Mouse (Mus musculus) retina, postnatal 7 days (tissue): ENCODE measurements at regions not wholly inside any gene's neighbourhood (a gene's known extent, or its start where the extent isn't known, plus 50 kb on each side); places are given as distances from the start of the nearest gene placed in this dataset.

ENCODE experiments used
- DNase-seq: peaks from one replicate; pipeline ENCODE4 v3.0.0-alpha.2; 2012; ENCODE audit warnings: low read depth, low spot score

GRCm38 (mm10) chr5:33548800-33549199 is 80.6 kb downstream of the Fam53a start:
- DNase-seq, result no peak

- peak; percentile 52 for DNase-seq
Measured at GRCm38 (mm10) chr5:33543372-33543771, 86.1 kb downstream of the Fam53a start.

GRCm38 (mm10) chr5:33542643-33543042 is 86.8 kb downstream of the Fam53a start:
- no peak for DNase-seq

- no peak for DNase-seq
Measured at GRCm38 (mm10) chr5:33542000-33542554, 87.4 kb downstream of the Fam53a start.

GRCm38 (mm10) chr5:33540259-33540658 is 89.2 kb downstream of the Fam53a start:
- DNase-seq, result no peak

GRCm38 (mm10) chr5:33537429-33537828 is 92.0 kb downstream of the Fam53a start:
- DNase-seq, result no peak

- no peak for DNase-seq
Measured at GRCm38 (mm10) chr5:33537017-33537416, 92.4 kb downstream of the Fam53a start.

GRCm38 (mm10) chr5:33536261-33536660 is 93.2 kb downstream of the Fam53a start:
- DNase-seq, result no peak

- DNase-seq, result no peak
Measured at GRCm38 (mm10) chr5:33535145-33536010, 94.1 kb downstream of the Fam53a start.

- no peak for DNase-seq
Measured at GRCm38 (mm10) chr5:33534345-33534744, 95.1 kb downstream of the Fam53a start.

GRCm38 (mm10) chr5:33533185-33533584 is 96.2 kb downstream of the Fam53a start:
- no peak for DNase-seq

GRCm38 (mm10) chr5:33531263-33531662 is 97.5 kb upstream of the Nkx1-1 start:
- no peak for DNase-seq

GRCm38 (mm10) chr5:33529771-33530170 is 96.0 kb upstream of the Nkx1-1 start:
- DNase-seq, result no peak

- DNase-seq, result no peak
Measured at GRCm38 (mm10) chr5:33528971-33529670, 95.3 kb upstream of the Nkx1-1 start.

- DNase-seq, result no peak
Measured at GRCm38 (mm10) chr5:33527750-33528149, 94.0 kb upstream of the Nkx1-1 start.

GRCm38 (mm10) chr5:33527316-33527715 is 93.5 kb upstream of the Nkx1-1 start:
- no peak for DNase-seq

GRCm38 (mm10) chr5:33521951-33522742 is 88.4 kb upstream of the Nkx1-1 start:
- no peak for DNase-seq

- DNase-seq, result no peak
Measured at GRCm38 (mm10) chr5:33520856-33521255, 87.1 kb upstream of the Nkx1-1 start.

GRCm38 (mm10) chr5:33519394-33519793 is 85.6 kb upstream of the Nkx1-1 start:
- DNase-seq, result no peak

GRCm38 (mm10) chr5:33518860-33519259 is 85.1 kb upstream of the Nkx1-1 start:
- DNase-seq, result no peak

GRCm38 (mm10) chr5:33517625-33518024 is 83.8 kb upstream of the Nkx1-1 start:
- DNase-seq, result no peak

- DNase-seq, result no peak
Measured at GRCm38 (mm10) chr5:33516211-33516610, 82.4 kb upstream of the Nkx1-1 start.
